Mouse (Mus musculus) lung, postnatal 0 days (tissue): Measurements from ENCODE around the gene Trim62.

Source experiments
- CTCF ChIP-seq: IDR thresholded peaks from 2 replicates; pipeline ENCODE4 v1.5.1; 2016; ENCODE audit warnings: antibody characterized with exemption, mild to moderate bottlenecking
- EP300 ChIP-seq: IDR thresholded peaks from 2 replicates; pipeline ENCODE4 v1.6.1; 2016; ENCODE audit warnings: antibody characterized with exemption, mild to moderate bottlenecking, control low read depth

DNA sequence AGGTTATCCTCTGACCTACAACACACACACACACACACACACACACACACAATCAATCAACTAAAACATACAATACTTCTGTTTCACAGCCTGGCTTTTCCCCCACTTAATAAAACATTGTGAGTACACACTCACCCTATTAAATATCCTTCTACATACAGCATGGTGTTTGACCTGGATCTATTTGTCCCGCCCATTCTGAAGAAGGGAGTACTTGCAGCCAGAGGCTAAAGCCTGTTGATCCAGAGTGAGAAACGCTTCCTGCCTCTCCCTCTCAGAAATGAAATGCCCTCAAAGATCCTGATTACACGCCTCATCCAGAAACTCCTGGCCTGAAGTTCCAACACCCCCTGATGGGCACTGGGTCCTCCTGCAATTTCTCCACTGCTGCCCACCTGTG, 33.7 kb downstream of the Trim62 start:
- TF ChIP-seq CTCF (no peak), EP300 (no peak)
